Mouse (Mus musculus) MEL (cell line): ENCODE measurements around the gene Kmt2a. TPM values are rescaled to one million over a fixed set of nuclear protein-coding genes. Genes with fewer than 3 reads are reported as not detected.

ENCODE experiments used
- DNase-seq: peaks from one replicate; pipeline ENCODE4 v3.0.0; 2011; ENCODE audit warnings: low read depth, low spot score
- H3K27ac ChIP-seq: 2 replicates; pipeline ENCODE4 v1.5.1; 2012; ENCODE audit warnings: low read depth, mild to moderate bottlenecking, control low read depth, low read length, moderate library complexity; ENCODE audit not compliant: control insufficient read depth
- H3K27me3 ChIP-seq, 2 experiments: fragments of 150-350 bp in 1 of 2; sonication (generic) in 1 of 2; 2 replicates each; pipeline ENCODE4 v1.6.1; 2012; ENCODE audit warnings: low read length in 2 of 2, mild to moderate bottlenecking in 2 of 2, improper control_type of control experiment in 1 of 2, moderate library complexity in 1 of 2; ENCODE audit not compliant: insufficient read depth in 2 of 2, control insufficient read depth in 1 of 2
- H3K36me3 ChIP-seq, 2 experiments: 2 replicates each; pipeline ENCODE4 v1.6.1; 2012 to 2014; ENCODE audit warnings: low read length in 2 of 2, improper control_type of control experiment in 1 of 2, inconsistent platforms in 1 of 2, mild to moderate bottlenecking in 1 of 2; ENCODE audit not compliant: insufficient read depth in 2 of 2, control insufficient read depth in 1 of 2
- H3K4me1 ChIP-seq, 2 experiments: fragments of 150-350 bp in 1 of 2; sonication (generic) in 1 of 2; 2 replicates each; pipeline ENCODE4 v1.6.1; 2012; ENCODE audit warnings: low read length in 2 of 2, improper control_type of control experiment in 1 of 2, mild to moderate bottlenecking in 1 of 2; ENCODE audit not compliant: insufficient read depth in 2 of 2, control insufficient read depth in 1 of 2
- H3K4me3 ChIP-seq, 2 experiments: fragments of 150-350 bp in 1 of 2; sonication (generic) in 1 of 2; 2 replicates each; pipeline ENCODE4 v1.5.1; 2012; ENCODE audit warnings: low read depth in 2 of 2, low read length in 2 of 2, mild to moderate bottlenecking in 2 of 2, moderate library complexity in 2 of 2, control low read depth in 1 of 2, improper control_type of control experiment in 1 of 2; ENCODE audit not compliant: control insufficient read depth in 1 of 2, insufficient read depth in 1 of 2
- H3K79me2 ChIP-seq: 2 replicates; pipeline ENCODE4 v1.6.1; 2012; ENCODE audit warnings: mild to moderate bottlenecking, low read length, moderate library complexity; ENCODE audit not compliant: control insufficient read depth, poor library complexity, insufficient read depth
- H3K9ac ChIP-seq: 2 replicates; pipeline ENCODE4 v1.6.1; 2012; ENCODE audit warnings: low read depth, mild to moderate bottlenecking, control low read depth, low read length, moderate library complexity; ENCODE audit not compliant: control insufficient read depth, poor library complexity, severe bottlenecking
- H3K9me3 ChIP-seq: fragments of 150-350 bp; sonication (generic); replicated peaks from 2 replicates; pipeline ENCODE4 v1.6.1; 2012; ENCODE audit warnings: mild to moderate bottlenecking, low read length, improper control_type of control experiment, moderate library complexity; ENCODE audit not compliant: insufficient read depth
- E2F4 ChIP-seq: IDR thresholded peaks from 2 replicates; pipeline ENCODE4 v1.6.1; 2011; ENCODE audit warnings: low read depth, low read length, improper control_type of control experiment, borderline replicate concordance
- ELF1 ChIP-seq: IDR thresholded peaks from 2 replicates; pipeline ENCODE4 v1.6.1; 2014; ENCODE audit warnings: low read depth, mild to moderate bottlenecking, inconsistent platforms, low read length, improper control_type of control experiment, moderate library complexity
- ETS1 ChIP-seq: IDR thresholded peaks from 2 replicates; pipeline ENCODE4 v1.6.1; 2012; ENCODE audit warnings: low read depth, mild to moderate bottlenecking, inconsistent platforms, low read length, improper control_type of control experiment, moderate library complexity
- GABPA ChIP-seq: IDR thresholded peaks from 2 replicates; pipeline ENCODE4 v1.6.1; 2012; ENCODE audit warnings: low read depth, mild to moderate bottlenecking, inconsistent platforms, low read length, improper control_type of control experiment, moderate library complexity
- GATA1 ChIP-seq: IDR thresholded peaks from 2 replicates; pipeline ENCODE4 v1.6.1; 2011; ENCODE audit warnings: low read depth, low read length, improper control_type of control experiment
- HCFC1 ChIP-seq: IDR thresholded peaks from 2 replicates; pipeline ENCODE4 v1.6.1; 2012; ENCODE audit warnings: low read depth, mild to moderate bottlenecking, inconsistent platforms, low read length, improper control_type of control experiment, moderate library complexity
- JUND ChIP-seq: IDR thresholded peaks from 2 replicates; pipeline ENCODE4 v1.6.1; 2011; ENCODE audit warnings: low read depth, mild to moderate bottlenecking, improper control_type of control experiment, low read length
- KAT2A ChIP-seq: conservative IDR thresholded peaks from 2 replicates; pipeline ENCODE4 v1.6.1; 2012; ENCODE audit warnings: low read depth, low read length, improper control_type of control experiment, inconsistent platforms
- MAFK ChIP-seq: IDR thresholded peaks from 2 replicates; pipeline ENCODE4 v1.6.1; 2011; ENCODE audit warnings: low read depth, mild to moderate bottlenecking, low read length, improper control_type of control experiment, borderline replicate concordance
- MAX ChIP-seq: IDR thresholded peaks from 2 replicates; pipeline ENCODE4 v1.6.1; 2011; ENCODE audit warnings: low read length, improper control_type of control experiment
- MAZ ChIP-seq: IDR thresholded peaks from 2 replicates; pipeline ENCODE4 v1.6.1; 2012; ENCODE audit warnings: low read depth, mild to moderate bottlenecking, inconsistent platforms, low read length, improper control_type of control experiment
- MEF2A ChIP-seq: IDR thresholded peaks from 2 replicates; pipeline ENCODE4 v1.6.1; 2014; ENCODE audit warnings: low read depth, mild to moderate bottlenecking, inconsistent platforms, low read length, improper control_type of control experiment; ENCODE audit not compliant: poor library complexity, insufficient replicate concordance, severe bottlenecking; ENCODE audit errors: extremely low read depth
- POLR2AphosphoS2 ChIP-seq: IDR thresholded peaks from 2 replicates; pipeline ENCODE4 v1.6.1; 2011; ENCODE audit warnings: low read length, improper control_type of control experiment
- RAD21 ChIP-seq: IDR thresholded peaks from 2 replicates; pipeline ENCODE4 v1.6.1; 2011; ENCODE audit warnings: mild to moderate bottlenecking, low read depth, low read length, improper control_type of control experiment
- SMC3 ChIP-seq: IDR thresholded peaks from 2 replicates; pipeline ENCODE4 v1.6.1; 2011; ENCODE audit warnings: low read depth, low read length, improper control_type of control experiment
- TAL1 ChIP-seq: IDR thresholded peaks from 2 replicates; pipeline ENCODE4 v1.6.1; 2012; ENCODE audit warnings: mild to moderate bottlenecking, inconsistent platforms, low read length, moderate library complexity, mixed read lengths
- TBP ChIP-seq: IDR thresholded peaks from 2 replicates; pipeline ENCODE4 v1.8.0; 2011; ENCODE audit warnings: low read depth, low read length, improper control_type of control experiment
- ZMIZ1 ChIP-seq: IDR thresholded peaks from 2 replicates; pipeline ENCODE4 v1.6.1; 2012; ENCODE audit warnings: low read depth, mild to moderate bottlenecking, inconsistent platforms, low read length, improper control_type of control experiment, moderate library complexity
- polyA plus RNA-seq, 2 experiments: library from polyadenylated mRNA; stranded (reverse) in 1 of 2; unstranded in 1 of 2; fragments of >175 nt in 1 of 2; fragments of >200 nt in 1 of 2; gene quantifications; 2 replicates each; pipeline versions ENCODE4 v1.2.1 to v1.2.4; 2012; ENCODE audit warnings: low replicate concordance in 2 of 2, low read depth in 1 of 2; ENCODE audit not compliant: insufficient read length in 2 of 2, insufficient read depth in 1 of 2, missing spikeins in 1 of 2
- total RNA-seq: library from RNA; depleted of rRNA; stranded (reverse); fragments of 300-350 nt; gene quantifications from 2 replicates; pipeline ENCODE4 v1.2.3, GENCODE M21; 2012

Kmt2a gene
- total and polyA plus RNA-seq, 3 experiments, result 4.7 to 27.3 (median 11.7) TPM

DNA sequence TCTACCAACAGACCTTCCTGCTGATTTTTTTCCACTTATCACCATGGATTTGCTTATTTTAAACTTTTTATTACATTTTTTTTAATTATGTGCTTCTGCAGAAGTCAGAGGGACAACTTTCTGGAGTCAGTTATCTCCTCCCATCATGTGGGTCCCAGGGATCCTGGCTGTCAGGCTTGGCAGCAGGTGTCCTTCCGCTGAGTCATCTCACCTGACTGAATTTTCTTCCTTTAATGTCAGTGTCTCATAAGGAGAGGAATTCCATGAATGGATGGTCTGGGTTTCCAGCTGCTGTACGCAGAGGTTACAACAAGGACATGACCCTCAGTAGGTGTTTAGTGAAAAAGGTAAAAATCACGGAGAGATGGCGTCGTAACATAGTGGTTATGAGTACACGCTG is 10.1 kb upstream of the Kmt2a start:
- TF ChIP-seq JUND (no peak), MAX (no peak), MAFK (no peak), GABPA (no peak), ZMIZ1 (no peak), KAT2A (no peak), RAD21 (no peak), POLR2AphosphoS2 (no peak), TBP (no peak), TAL1 (no peak), HCFC1 (no peak), ETS1 (no peak), ELF1 (no peak), MEF2A (no peak), MAZ (no peak)
- Histone ChIP-seq H3K9me3 (no peaks in the 10 kb centered on the region), H3K4me1 (peaks cover 0 to 23% of the 10 kb centered on the region in 2 experiments; a peak in 3 of 4 replicates), H3K27ac (no peak overlapping the region), H3K4me3 (no peak overlapping the region), H3K79me2 (no peaks in the 10 kb centered on the region), H3K36me3 (peaks cover 0 to 17% of the 10 kb centered on the region in 2 experiments; a peak in 2 of 4 replicates), H3K27me3 (peaks cover 0 to 3% of the 10 kb centered on the region in 2 experiments; a peak in 1 of 4 replicates), H3K9ac (no peak overlapping the region)
- DNase-seq, result no peak

DNA sequence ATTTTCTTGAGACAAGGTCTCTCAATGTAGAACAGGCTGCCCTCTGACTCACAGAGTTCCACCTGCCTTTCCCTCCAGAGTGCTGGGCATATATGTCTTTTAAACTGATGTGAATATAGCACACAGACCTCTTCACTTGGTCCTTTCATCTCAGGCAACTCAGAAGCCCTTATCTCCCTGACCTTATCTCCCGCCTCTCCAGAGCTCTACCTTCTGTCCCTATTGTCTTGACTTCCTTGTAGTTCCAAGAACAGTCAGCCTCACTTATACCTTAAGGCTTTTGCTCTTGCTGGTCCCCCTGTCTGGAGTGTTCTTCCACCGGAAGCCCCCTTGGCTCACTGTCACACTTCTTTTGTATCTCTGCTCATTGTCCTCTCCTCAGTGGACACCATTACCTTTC is 9.0 kb upstream of the Kmt2a start:
- no peak overlapping the region for H3K9ac ChIP-seq
- peaks cover 0 to 5% of the 10 kb centered on the region in 2 experiments; a peak in 1 of 4 replicates for H3K27me3 ChIP-seq
- no peak overlapping the region for H3K27ac ChIP-seq
- peaks cover 0 to 15% of the 10 kb centered on the region in 2 experiments; a peak in 2 of 4 replicates for H3K36me3 ChIP-seq
- no peaks in the 10 kb centered on the region for H3K9me3 ChIP-seq
- peaks cover 0 to 23% of the 10 kb centered on the region in 2 experiments; a peak in 3 of 4 replicates for H3K4me1 ChIP-seq
- no peak for DNase-seq
- no peaks in the 10 kb centered on the region for H3K79me2 ChIP-seq
- H3K4me3 ChIP-seq, result no peak overlapping the region
- TF ChIP-seq JUND (no peak), E2F4 (peak; percentile 56; the same call in 1 of the 2 replicates), SMC3 (no peak), GATA1 (peak; percentile 82)
- TF ChIP-seq, all 39 proteins: peak for 2
